Mouse (Mus musculus): ENCODE results near the gene Thyn1.

GRCm38 (mm10) chr9:27009231-27009630 is 9.7 kb downstream of the Thyn1 start:
- TF ChIP-seq POLR2A (IDR thresholded peaks at IDR 0.05; ENCODE audit: borderline replicate concordance, control insufficient read depth, low read depth, low read length) = no peak
- no peak for TF ChIP-seq CTCF (IDR thresholded peaks at IDR 0.05; ENCODE audit: control insufficient read depth, insufficient read depth, low read length)

All from bone marrow, adult 2 months (tissue).